Mouse (Mus musculus) megakaryocyte, embryonic 14.5 days (primary cell): ENCODE measurements at regions not wholly inside any gene's neighbourhood (a gene's known extent, or its start where the extent isn't known, plus 50 kb on each side); places are given as distances from the start of the nearest gene placed in this dataset.

Experiments used
- FLI1 ChIP-seq: IDR thresholded peaks from 2 replicates; pipeline ENCODE4 v1.6.1; 2012; ENCODE audit warnings: low read length, inconsistent platforms, mixed read lengths
- GATA1 ChIP-seq: IDR thresholded peaks from 3 replicates; pipeline ENCODE4 v1.6.1; 2012; ENCODE audit warnings: mixed read lengths, low read length, inconsistent platforms, borderline replicate concordance

DNA sequence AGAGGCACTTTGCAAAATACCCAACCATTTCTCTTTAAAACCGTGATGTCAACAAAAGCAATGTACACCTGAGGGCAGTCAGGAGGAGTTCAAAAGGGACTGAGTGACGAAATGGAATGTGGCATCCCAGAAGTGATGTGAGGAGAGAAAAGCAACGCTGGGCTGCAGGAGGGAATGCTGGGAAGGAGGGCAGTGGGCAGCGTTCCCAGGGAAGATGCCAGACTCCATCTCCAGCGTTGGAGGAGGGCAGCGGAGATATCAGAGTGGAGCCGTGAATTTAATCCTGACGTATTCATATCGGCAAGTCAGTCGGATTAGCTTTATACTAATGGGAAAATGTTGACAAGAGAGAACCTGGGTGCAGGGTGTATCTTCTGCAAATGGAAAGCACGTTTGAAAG is 161.7 kb downstream of the Tmem38b start:
- TF ChIP-seq FLI1 (no peak), GATA1 (no peak)
